Mouse (Mus musculus): Measurements from ENCODE around the gene Ticam1. TPM values are rescaled to one million over a fixed set of nuclear protein-coding genes. Genes with fewer than 3 reads are reported as not detected.

Ticam1 gene
- polyA plus RNA-seq, 1 experiment from 2014 or later: 4.2 TPM

- WGBS (ENCODE audit: insufficient replicate concordance): 62% methylated on average over 3 of the region's 3 CpGs
- Histone ChIP-seq H3K4me2 (ENCODE audit: low read depth, low read length) (0 out of 2 replicates have a peak overlapping the region, but pooled peaks have one; percentile 10), H3K9me3 (replicated peaks; ENCODE audit: control insufficient read depth, low read length) (no peaks in the 10 kb centered on the region), H3K36me3 (ENCODE audit: control insufficient read depth, insufficient read depth) (peaks cover 8% of the 10 kb centered on the region), H3K27me3 (ENCODE audit: control insufficient read depth, insufficient read depth, low read depth, low read length) (no peaks in the 10 kb centered on the region), H3K27ac (ENCODE audit: low read length) (no peak overlapping the region), H3K4me3 (ENCODE audit: low read depth, low read length) (no peak overlapping the region), H3K9ac (ENCODE audit: low read depth, low read length) (no peak overlapping the region), H3K4me1 (ENCODE audit: control insufficient read depth, low read depth, low read length) (peaks cover 46% of the 10 kb centered on the region)
- no peak for ATAC-seq (ENCODE audit: low read depth)
These were observed 3.9 kb downstream of the Ticam1 start for GRCm38 (mm10) chr17:56272644-56273043.

- no peaks in the 10 kb centered on the region for H3K9me3 ChIP-seq (replicated peaks; ENCODE audit: control insufficient read depth, low read length)
- H3K4me3 ChIP-seq (ENCODE audit: low read depth, low read length): no peak overlapping the region
- no peak for ATAC-seq (ENCODE audit: low read depth)
- no peak overlapping the region for H3K27ac ChIP-seq (ENCODE audit: low read length)
- 77% methylated on average over 12 of the region's 12 CpGs for WGBS (ENCODE audit: insufficient replicate concordance)
- H3K9ac ChIP-seq (ENCODE audit: low read depth, low read length): no peak overlapping the region
- peaks cover 8% of the 10 kb centered on the region for H3K36me3 ChIP-seq (ENCODE audit: control insufficient read depth, insufficient read depth)
- no peaks in the 10 kb centered on the region for H3K27me3 ChIP-seq (ENCODE audit: control insufficient read depth, insufficient read depth, low read depth, low read length)
- H3K4me2 ChIP-seq (ENCODE audit: low read depth, low read length): no peak overlapping the region
- peaks cover 37% of the 10 kb centered on the region for H3K4me1 ChIP-seq (ENCODE audit: control insufficient read depth, low read depth, low read length)
These were observed 4.9 kb downstream of the Ticam1 start for GRCm38 (mm10) chr17:56271609-56272253.

- 55% methylated on average over 3 of the region's 3 CpGs for WGBS (ENCODE audit: insufficient replicate concordance)
- Histone ChIP-seq H3K27me3 (ENCODE audit: control insufficient read depth, insufficient read depth, low read depth, low read length) (no peaks in the 10 kb centered on the region), H3K9me3 (replicated peaks; ENCODE audit: control insufficient read depth, low read length) (no peaks in the 10 kb centered on the region), H3K4me1 (ENCODE audit: control insufficient read depth, low read depth, low read length) (peaks cover 30% of the 10 kb centered on the region), H3K4me3 (ENCODE audit: low read depth, low read length) (no peak overlapping the region), H3K27ac (ENCODE audit: low read length) (peak overlapping the region; percentile 60), H3K9ac (ENCODE audit: low read depth, low read length) (peak overlapping the region; percentile 58), H3K36me3 (ENCODE audit: control insufficient read depth, insufficient read depth) (peaks cover 8% of the 10 kb centered on the region), H3K4me2 (ENCODE audit: low read depth, low read length) (peak overlapping the region; percentile 68)
- no peak for ATAC-seq (ENCODE audit: low read depth)
These were observed 6.8 kb downstream of the Ticam1 start for GRCm38 (mm10) chr17:56269741-56270140.

- Histone ChIP-seq H3K27me3 (ENCODE audit: control insufficient read depth, insufficient read depth, low read depth, low read length) (no peaks in the 10 kb centered on the region), H3K27ac (ENCODE audit: low read length) (peak overlapping the region; percentile 65), H3K4me1 (ENCODE audit: control insufficient read depth, low read depth, low read length) (peaks cover 29% of the 10 kb centered on the region), H3K9ac (ENCODE audit: low read depth, low read length) (peak overlapping the region; percentile 58), H3K9me3 (replicated peaks; ENCODE audit: control insufficient read depth, low read length) (no peaks in the 10 kb centered on the region), H3K4me3 (ENCODE audit: low read depth, low read length) (peak overlapping the region; percentile 51), H3K4me2 (ENCODE audit: low read depth, low read length) (peak overlapping the region; percentile 68), H3K36me3 (ENCODE audit: control insufficient read depth, insufficient read depth) (peaks cover 8% of the 10 kb centered on the region)
- ATAC-seq (ENCODE audit: low read depth): peak; percentile 79
- 19% methylated on average over 12 of the region's 12 CpGs for WGBS (ENCODE audit: insufficient replicate concordance)
These were observed 7.4 kb downstream of the Ticam1 start for GRCm38 (mm10) chr17:56269153-56269630.

GRCm38 (mm10) chr17:56266271-56266670 lies 10.3 kb downstream of the Ticam1 start:
- Histone ChIP-seq H3K27ac (ENCODE audit: low read length) (peak overlapping the region; percentile 25; the same call in 1 of the 2 replicates), H3K9ac (ENCODE audit: low read depth, low read length) (no peak overlapping the region), H3K36me3 (ENCODE audit: control insufficient read depth, insufficient read depth) (peaks cover 15% of the 10 kb centered on the region), H3K4me1 (ENCODE audit: control insufficient read depth, low read depth, low read length) (peaks cover 13% of the 10 kb centered on the region), H3K27me3 (ENCODE audit: control insufficient read depth, insufficient read depth, low read depth, low read length) (no peaks in the 10 kb centered on the region), H3K9me3 (replicated peaks; ENCODE audit: control insufficient read depth, low read length) (no peaks in the 10 kb centered on the region), H3K4me3 (ENCODE audit: low read depth, low read length) (no peak overlapping the region), H3K4me2 (ENCODE audit: low read depth, low read length) (no peak overlapping the region)
- 52% methylated on average over 3 of the region's 3 CpGs for WGBS (ENCODE audit: insufficient replicate concordance)
- no peak for ATAC-seq (ENCODE audit: low read depth)

GRCm38 (mm10) chr17:56265869-56266268 lies 10.7 kb downstream of the Ticam1 start:
- Histone ChIP-seq H3K4me1 (ENCODE audit: control insufficient read depth, low read depth, low read length) (peaks cover 16% of the 10 kb centered on the region), H3K9ac (ENCODE audit: low read depth, low read length) (no peak overlapping the region), H3K4me3 (ENCODE audit: low read depth, low read length) (no peak overlapping the region), H3K9me3 (replicated peaks; ENCODE audit: control insufficient read depth, low read length) (no peaks in the 10 kb centered on the region), H3K27ac (ENCODE audit: low read length) (no peak overlapping the region), H3K36me3 (ENCODE audit: control insufficient read depth, insufficient read depth) (peaks cover 14% of the 10 kb centered on the region), H3K27me3 (ENCODE audit: control insufficient read depth, insufficient read depth, low read depth, low read length) (no peaks in the 10 kb centered on the region), H3K4me2 (ENCODE audit: low read depth, low read length) (no peak overlapping the region)
- 47% methylated on average over 3 of the region's 3 CpGs for WGBS (ENCODE audit: insufficient replicate concordance)
- ATAC-seq (ENCODE audit: low read depth): no peak

GRCm38 (mm10) chr17:56265011-56265410 lies 11.6 kb downstream of the Ticam1 start:
- no peak for ATAC-seq (ENCODE audit: low read depth)
- H3K9me3 ChIP-seq (replicated peaks; ENCODE audit: control insufficient read depth, low read length): no peaks in the 10 kb centered on the region
- 66% methylated on average over 4 of the region's 4 CpGs for WGBS (ENCODE audit: insufficient replicate concordance)
- no peak overlapping the region for H3K9ac ChIP-seq (ENCODE audit: low read depth, low read length)
- no peak overlapping the region for H3K4me2 ChIP-seq (ENCODE audit: low read depth, low read length)
- peaks cover 14% of the 10 kb centered on the region for H3K36me3 ChIP-seq (ENCODE audit: control insufficient read depth, insufficient read depth)
- H3K27ac ChIP-seq (ENCODE audit: low read length): 0 out of 2 replicates have a peak overlapping the region, but pooled peaks have one; percentile 45
- no peaks in the 10 kb centered on the region for H3K27me3 ChIP-seq (ENCODE audit: control insufficient read depth, insufficient read depth, low read depth, low read length)
- H3K4me1 ChIP-seq (ENCODE audit: control insufficient read depth, low read depth, low read length): peaks cover 19% of the 10 kb centered on the region
- H3K4me3 ChIP-seq (ENCODE audit: low read depth, low read length): no peak overlapping the region

- Histone ChIP-seq H3K4me3 (ENCODE audit: low read depth, low read length) (no peak overlapping the region), H3K27me3 (ENCODE audit: control insufficient read depth, insufficient read depth, low read depth, low read length) (no peaks in the 10 kb centered on the region), H3K9ac (ENCODE audit: low read depth, low read length) (no peak overlapping the region), H3K27ac (ENCODE audit: low read length) (no peak overlapping the region), H3K4me1 (ENCODE audit: control insufficient read depth, low read depth, low read length) (peaks cover 21% of the 10 kb centered on the region), H3K4me2 (ENCODE audit: low read depth, low read length) (no peak overlapping the region), H3K9me3 (replicated peaks; ENCODE audit: control insufficient read depth, low read length) (no peaks in the 10 kb centered on the region), H3K36me3 (ENCODE audit: control insufficient read depth, insufficient read depth) (peaks cover 22% of the 10 kb centered on the region)
- ATAC-seq (ENCODE audit: low read depth): peak; percentile 57
- WGBS (ENCODE audit: insufficient replicate concordance): 19% methylated on average over 8 of the region's 8 CpGs
These were observed 12.6 kb downstream of the Ticam1 start for GRCm38 (mm10) chr17:56264020-56264419.

GRCm38 (mm10) chr17:56262645-56263094 lies 13.9 kb downstream of the Ticam1 start:
- no peak for ATAC-seq (ENCODE audit: low read depth)
- Histone ChIP-seq H3K4me1 (ENCODE audit: control insufficient read depth, low read depth, low read length) (peaks cover 34% of the 10 kb centered on the region), H3K9ac (ENCODE audit: low read depth, low read length) (no peak overlapping the region), H3K27me3 (ENCODE audit: control insufficient read depth, insufficient read depth, low read depth, low read length) (no peaks in the 10 kb centered on the region), H3K9me3 (replicated peaks; ENCODE audit: control insufficient read depth, low read length) (no peaks in the 10 kb centered on the region), H3K36me3 (ENCODE audit: control insufficient read depth, insufficient read depth) (peaks cover 24% of the 10 kb centered on the region), H3K27ac (ENCODE audit: low read length) (no peak overlapping the region), H3K4me3 (ENCODE audit: low read depth, low read length) (no peak overlapping the region), H3K4me2 (ENCODE audit: low read depth, low read length) (no peak overlapping the region)
- WGBS (ENCODE audit: insufficient replicate concordance): 52% methylated on average over 3 of the region's 3 CpGs
